Mouse (Mus musculus): ENCODE measurements at regions not wholly inside any gene's neighbourhood (a gene's known extent, or its start where the extent isn't known, plus 50 kb on each side); places are given as distances from the start of the nearest gene placed in this dataset.

- TF ChIP-seq TAL1 (IDR thresholded peaks at IDR 0.05; ENCODE audit: low read length) (no peak), POLR2A (IDR thresholded peaks at IDR 0.05; ENCODE audit: control insufficient read depth in 1 of 2, insufficient read depth in 1 of 2, low read depth in 1 of 2, low read length in 2 of 2, poor library complexity in 1 of 2) (no peak), CHD1 (IDR thresholded peaks at IDR 0.05; ENCODE audit: low read depth, low read length) (no peak), ZMIZ1 (IDR thresholded peaks at IDR 0.05; ENCODE audit: low read depth, low read length) (no peak), HCFC1 (IDR thresholded peaks at IDR 0.05; ENCODE audit: low read depth, low read length) (no peak), RCOR1 (IDR thresholded peaks at IDR 0.05; ENCODE audit: low read depth, low read length) (no peak), USF1 (IDR thresholded peaks at IDR 0.05; ENCODE audit: low read depth, low read length) (no peak), MAX (IDR thresholded peaks at IDR 0.05; ENCODE audit: low read length) (no peak)
These were observed 214.3 kb upstream of the Rgma start for GRCm38 (mm10) chr7:73160968-73161367.

Data from MEL (cell line).